Mouse (Mus musculus) CD4-positive, CD25-positive, alpha-beta regulatory T cell, adult 4 months (primary cell): Measurements from ENCODE around the gene Ncf2. TPM values are rescaled to one million over a fixed set of nuclear protein-coding genes. Genes with fewer than 3 reads are reported as not detected.
"Not testable (repeated sequence)": the region's sequence is repeated elsewhere in the genome, so short reads cannot be mapped to it uniquely, and the experiment has no call there.

Experiments used
- ATAC-seq: one replicate; pipeline ENCODE4 v1.8.0; 2017
- polyA plus RNA-seq, 2 experiments: library from polyadenylated mRNA; unstranded; fragments of 100-300 nt; shearing (Covaris generic); gene quantifications; one replicate each; pipeline ENCODE4 v1.2.1; 2017

The Ncf2 gene
- polyA plus RNA-seq = 1 to 10 TPM; 2.9 to 6.9 TPM

DNA sequence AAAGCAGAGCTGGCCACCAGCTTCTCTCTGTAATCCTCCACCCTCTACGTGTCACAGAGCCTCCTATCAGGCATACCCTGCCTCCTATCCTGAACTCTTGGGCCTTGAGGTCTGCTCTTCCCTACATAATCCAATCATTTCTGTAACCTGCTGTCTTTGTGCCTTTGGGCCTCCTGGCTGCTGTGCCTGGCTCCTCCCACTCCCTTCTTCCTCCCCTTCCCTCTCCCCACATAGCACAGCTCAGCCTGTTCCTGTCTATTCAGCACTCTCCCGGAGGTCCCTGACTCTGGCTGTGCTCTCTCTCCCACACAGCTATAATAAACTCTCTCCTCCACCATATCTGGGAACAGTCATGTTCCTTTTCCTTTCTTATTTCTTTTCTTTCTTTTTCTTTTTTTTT, at the start of gene Ncf2:
TSS of gene Ncf2 (plus strand) at position 298 of the 400 bp plus-strand sequence.
- no peak for ATAC-seq

DNA sequence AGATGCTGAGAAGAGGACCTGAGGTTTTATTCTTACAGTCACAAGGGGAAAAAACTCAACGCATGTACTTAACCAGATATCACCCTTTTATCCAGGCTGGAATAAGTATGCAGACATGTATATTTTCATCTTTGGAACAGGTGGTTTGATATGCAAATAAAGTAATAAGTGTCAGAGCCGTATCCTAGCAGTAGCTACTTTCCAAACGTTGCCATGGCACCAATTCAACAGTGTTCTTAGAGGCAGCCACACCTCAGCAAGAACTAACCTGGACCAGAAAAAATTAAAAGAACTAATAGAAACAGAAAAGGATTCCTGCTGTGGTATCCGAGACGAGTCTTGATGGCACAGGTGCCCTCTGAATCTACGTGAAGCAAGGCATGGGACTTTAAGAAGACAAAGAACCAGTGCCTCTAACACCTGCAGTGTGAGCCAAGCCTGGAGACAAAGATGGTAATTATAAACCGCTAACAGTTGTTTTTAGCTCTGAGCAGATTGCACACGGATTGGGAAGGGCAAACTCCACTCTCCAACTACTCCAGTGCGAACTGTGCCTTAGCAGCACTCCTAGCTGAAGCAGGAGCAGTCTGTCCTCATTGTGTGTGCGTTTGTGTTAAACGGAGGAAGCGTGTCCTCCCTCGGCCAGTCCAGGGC, 49.6 kb upstream of the Ncf2 start, which contains the start of gene Apobec4:
TSS of gene Apobec4 (plus strand) at position 240 of the 654 bp plus-strand sequence.
- ATAC-seq = no peak

DNA sequence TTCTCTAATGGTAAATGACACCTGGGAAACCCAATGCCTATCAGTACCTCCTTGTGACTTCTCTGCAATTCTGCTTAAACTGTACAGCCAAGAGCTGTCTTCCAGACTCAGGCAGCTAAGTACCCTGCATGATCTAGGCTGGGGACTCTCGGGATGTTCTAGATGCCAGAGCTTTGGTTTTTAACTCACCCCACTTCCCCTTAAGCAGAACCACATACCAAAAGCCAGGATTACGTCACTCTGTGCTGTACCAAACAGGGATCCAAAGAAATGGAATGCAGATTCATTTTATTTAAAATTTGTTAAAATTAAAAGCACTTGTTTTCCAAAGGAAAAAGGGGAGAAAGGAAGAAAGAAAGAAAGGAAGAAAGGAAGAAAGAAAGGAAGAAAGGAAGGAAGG, 38.2 kb upstream of the Ncf2 start:
- ATAC-seq = no peak

DNA sequence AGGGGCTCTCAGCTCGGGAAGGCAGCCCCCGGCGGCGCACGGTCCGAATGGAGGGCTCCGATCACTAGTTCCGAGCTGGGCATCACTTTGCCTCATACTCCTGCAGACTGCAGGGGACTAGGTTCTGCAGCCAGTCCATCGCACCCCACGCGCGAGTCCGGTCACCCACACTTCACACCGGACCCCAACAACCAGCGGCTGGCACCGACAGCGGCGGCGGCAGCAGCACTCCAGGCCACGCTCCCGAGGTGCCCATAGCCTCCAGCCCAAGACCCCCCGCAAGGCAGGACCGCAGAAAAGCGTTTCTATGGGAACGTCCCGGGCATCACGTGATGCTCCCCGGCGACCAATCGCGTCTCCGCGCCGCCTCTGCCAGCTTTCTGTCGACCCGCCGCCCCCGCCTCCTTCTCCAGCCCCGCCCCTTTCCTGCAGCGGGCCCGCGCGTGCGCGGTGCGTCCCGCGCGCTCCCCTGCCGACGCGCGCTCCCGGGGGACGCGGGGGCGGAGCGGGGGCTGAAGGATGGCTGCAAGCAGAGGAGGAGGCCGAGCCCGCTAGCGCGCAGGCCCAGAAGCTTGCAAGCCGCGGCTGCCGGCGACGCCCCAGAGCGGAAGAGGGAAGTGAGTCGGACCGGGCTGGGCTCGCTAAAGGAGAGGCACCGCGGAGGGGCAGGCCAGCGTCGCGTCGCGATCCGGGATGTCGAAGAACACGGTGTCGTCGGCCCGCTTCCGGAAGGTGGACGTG, 33.8 kb upstream of the Ncf2 start, which contains the start of the genes Rgl1 and Arpc5:
TSS of gene Rgl1 (minus strand) at position 320 of the 741 bp plus-strand sequence.
TSS of gene Arpc5 (plus strand) at position 511 of the 741 bp plus-strand sequence.
- ATAC-seq = peak; percentile 86

DNA sequence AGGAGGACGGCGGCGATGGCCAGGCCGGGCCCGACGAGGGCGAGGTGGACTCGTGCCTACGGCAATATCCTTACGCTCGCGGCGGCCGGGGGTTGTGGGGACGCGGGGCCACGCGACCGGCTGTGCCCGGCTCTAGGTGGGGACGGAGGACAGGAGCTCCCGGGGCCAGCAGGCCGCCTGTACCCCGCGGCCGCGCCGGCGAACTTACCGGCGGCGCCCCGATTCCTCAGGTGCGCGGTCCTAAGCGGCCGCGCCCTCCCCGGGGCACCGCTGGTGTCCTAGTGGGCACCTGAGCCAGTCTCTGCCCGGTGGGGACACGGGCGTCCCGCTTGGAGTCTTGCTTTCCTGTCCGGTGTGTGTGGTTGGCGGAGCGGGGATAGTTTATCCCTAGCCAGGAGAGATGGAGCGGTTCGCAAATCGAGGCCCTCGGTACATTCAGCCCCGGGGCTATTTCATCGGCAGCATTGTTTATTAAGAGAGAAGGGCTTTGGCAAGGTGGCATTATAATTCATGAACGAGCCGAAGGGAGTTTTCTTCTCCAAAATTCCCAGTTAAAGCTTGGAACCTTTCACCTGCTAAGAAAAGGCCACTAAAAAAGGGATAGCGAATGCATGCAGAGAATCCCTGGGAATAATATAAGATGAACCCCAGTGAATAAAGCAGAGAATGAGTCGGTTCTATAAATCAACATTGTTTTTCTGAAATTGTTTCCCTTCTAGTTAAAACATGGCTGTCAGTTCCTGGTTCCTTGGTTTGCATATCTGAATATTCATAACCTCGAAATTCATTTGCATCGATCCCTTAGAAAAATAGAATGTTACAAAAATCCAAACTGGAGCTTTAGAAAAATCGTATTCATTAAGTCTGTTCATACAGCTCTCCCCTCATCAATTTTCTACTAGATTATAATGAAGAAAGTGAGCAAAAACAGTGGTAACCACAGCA, 32.9 kb upstream of the Ncf2 start:
- peak; percentile 3 for ATAC-seq

DNA sequence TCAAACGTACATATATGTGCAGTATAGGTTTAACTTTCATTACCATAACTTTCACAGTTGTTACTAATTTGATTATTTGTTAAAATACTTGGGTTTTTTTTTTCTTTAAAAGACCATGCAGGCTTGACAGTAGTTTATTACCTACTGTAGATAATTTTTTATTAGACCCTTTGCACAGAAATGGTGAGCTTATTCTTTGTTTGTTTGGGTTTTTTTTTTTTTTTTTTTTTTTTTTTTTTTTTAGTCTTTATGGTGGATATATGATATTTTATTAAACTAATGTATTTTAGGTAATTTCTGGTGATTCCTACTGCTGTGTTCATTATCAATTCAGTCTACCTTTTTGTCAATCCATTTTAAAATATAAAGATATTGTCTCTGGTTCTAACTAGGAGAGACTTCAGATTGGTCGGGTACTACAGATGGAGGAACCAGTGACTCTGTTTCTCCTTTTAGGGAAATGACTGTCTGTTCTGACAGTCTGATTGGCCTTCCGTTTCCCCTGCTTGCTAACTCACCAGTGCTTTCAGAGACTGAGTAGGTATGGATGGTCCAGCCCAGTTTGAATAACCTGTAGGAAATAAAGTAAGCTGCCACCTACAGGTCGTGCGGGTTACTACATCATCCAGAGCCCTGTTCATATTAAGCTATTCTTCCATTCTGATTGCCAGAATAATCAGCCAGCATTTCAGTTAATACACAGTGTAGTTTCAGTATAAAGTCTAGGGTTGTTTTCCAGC, 32.1 kb upstream of the Ncf2 start:
- ATAC-seq = peak; percentile 66

- no peak for ATAC-seq
These were observed 29.0 kb upstream of the Ncf2 start for GRCm38 (mm10) chr1:152771016-152771415.

DNA sequence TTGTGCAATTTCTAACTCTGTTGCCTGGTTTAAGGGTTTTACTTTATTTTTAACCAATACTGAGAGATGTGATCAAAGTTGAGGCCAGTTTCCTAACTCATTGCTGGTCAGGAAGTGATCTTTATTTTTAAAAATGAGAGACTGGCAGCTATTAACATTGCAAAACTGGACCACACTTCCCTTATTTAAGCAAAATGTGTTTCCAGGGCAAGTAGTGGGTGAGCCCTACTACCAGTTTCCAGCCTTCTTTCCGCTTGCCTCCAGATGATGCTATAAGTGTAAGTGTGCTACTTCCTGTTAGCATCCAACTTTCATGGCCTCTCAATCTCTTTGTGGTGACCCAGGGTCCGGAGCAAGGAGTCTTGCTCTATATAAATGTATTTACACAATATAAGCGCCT, 25.4 kb upstream of the Ncf2 start:
- not testable (repeated sequence) for ATAC-seq

DNA sequence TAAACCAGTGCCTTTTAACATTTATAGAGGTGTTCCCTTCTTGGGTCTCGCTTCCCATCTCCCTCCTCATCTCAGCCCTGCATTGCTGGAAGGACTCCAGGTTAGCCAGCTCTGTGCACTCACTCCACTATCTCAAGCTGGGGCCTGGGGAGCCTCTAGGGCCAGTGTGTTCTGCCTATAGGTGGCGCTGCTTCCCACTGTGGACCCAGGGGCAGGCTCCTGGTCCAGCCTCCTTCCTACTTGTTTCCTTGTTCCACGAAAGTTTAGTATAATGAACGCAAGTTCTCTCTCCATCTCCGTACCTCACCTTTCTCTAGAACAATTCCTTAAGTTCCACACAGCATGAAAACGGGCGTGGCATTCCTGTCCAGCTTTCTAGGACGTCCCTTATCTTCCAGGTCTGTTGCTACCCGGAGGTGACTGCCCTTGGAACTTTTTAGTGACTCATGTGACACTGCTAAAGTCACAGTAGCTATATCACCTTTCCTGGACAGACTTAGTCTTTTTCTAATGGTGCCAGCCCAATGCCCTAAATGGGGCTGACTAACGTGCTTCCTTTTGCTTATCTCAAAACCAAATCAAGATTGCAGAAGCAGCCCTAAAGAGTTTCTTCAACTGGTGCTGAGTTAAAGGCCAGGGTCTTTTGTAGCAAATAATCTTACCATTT, 20.8 kb upstream of the Ncf2 start:
- ATAC-seq = peak; percentile 71

GRCm38 (mm10) chr1:152784620-152785019, 15.4 kb upstream of the Ncf2 start:
- ATAC-seq = no peak

- ATAC-seq = not testable (repeated sequence)
These were observed 14.5 kb upstream of the Ncf2 start for GRCm38 (mm10) chr1:152785446-152785845.

GRCm38 (mm10) chr1:152786953-152787352, 13.0 kb upstream of the Ncf2 start:
- ATAC-seq = no peak

- ATAC-seq = no peak
These were observed 11.8 kb upstream of the Ncf2 start for GRCm38 (mm10) chr1:152788121-152788660.

DNA sequence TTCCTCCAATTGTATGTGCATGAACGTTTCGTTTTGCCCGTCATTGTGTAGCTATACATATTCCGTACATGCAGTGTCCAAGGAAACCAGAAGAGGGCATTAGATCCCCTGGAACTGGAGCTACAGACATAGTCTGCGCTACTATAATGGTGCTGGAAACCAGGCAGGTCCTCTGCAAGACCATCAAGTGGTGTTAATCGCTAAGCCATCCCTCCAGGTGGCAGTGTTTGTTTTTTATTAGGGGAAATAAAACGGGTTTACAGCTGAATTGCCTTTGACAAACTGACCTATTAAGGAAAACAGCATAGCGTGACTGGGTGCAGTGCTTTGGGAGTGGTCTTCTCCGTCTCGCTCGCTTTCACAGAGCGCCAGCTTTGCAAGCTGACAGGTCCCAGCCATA, 9.7 kb upstream of the Ncf2 start:
- ATAC-seq = no peak

DNA sequence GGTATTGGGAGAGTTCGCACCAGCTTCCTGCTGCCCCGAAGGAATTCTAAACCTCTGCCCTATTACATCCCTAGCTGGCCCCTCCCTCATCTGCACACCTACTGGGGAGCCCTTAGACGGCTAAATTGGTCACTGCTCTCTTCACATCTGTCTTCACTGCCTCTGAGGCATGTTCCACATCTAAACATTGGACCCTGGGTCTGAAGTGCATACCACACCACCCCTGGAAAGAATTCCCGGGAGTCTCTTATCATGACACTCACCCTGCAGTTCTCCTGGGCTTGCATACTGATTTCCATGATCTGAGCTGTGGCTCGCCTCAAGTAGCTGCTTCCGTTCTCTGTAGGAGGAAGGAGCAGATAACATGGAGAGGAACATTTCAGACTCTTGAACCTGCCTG, 9.2 kb upstream of the Ncf2 start:
- no peak for ATAC-seq

- ATAC-seq = no peak
These were observed 8.7 kb upstream of the Ncf2 start for GRCm38 (mm10) chr1:152791269-152791668.

GRCm38 (mm10) chr1:152792736-152793494, 7.1 kb upstream of the Ncf2 start:
- no peak for ATAC-seq

DNA sequence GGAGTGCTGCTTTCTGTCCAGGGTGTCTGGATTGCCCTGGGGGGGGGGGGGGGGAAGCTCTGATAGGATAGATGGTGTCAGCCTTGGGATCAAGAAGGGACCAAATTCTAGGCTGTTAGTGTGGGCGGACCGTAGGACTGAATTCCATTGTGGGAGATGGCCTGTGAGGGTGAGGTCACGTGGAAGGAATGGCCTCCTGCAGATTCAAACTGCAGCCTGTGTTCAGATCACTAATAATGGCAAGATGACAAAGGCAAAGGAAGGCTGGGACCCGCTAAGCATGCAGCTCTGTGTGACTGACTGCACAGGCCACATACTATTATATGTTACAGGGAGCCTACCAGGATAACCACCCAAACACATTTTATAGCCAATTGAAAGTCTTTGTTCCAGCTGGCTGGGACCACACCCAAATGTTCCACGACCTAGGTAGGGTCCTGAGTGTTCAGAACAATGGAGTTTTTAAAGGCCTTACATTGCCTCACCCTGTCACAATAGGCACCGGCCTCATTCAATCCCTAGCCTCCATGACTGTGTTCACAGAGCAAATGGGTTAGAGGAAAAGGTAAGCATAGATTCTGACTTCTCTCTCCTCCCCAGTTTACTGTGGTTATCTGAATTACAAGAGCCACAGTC, 6.4 kb upstream of the Ncf2 start:
- no peak for ATAC-seq

DNA sequence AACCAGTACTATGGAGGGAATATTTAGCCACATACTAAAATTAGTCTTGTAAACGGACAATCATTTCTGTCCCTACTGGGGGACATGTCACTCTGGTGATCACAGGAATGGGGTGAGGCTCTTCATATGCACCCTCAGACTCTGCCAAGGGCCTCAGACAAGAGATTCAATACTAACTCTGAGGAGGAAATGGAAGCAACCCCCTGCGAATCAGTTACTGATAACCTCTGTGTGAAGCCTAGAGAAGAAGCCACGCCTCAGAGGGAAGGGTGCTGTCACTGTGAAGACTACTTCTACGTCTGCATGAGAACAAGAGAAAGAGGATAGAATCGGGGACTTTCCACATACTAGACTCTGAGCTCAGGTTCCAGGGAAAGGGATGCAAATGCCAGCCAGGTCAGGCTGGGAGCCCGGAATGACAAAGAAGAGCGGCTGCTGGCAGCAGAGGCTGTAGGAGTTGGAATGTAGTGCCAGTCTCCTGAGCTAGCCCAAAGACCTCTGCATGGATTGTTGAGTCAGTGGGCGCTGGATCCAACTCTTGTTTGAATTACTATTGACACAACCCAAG, 4.2 kb upstream of the Ncf2 start:
- no peak for ATAC-seq
